Mouse (Mus musculus) frontal cortex, postnatal 10 days (tissue): Measurements from ENCODE around the gene Olfr652.
A peak's percentile ranks its signal among the peaks of the same experiment; 100 is the strongest.

Source experiments
- DNase-seq, 2 experiments: peaks; one replicate each; pipeline ENCODE4 v3.0.0; 2022; ENCODE audit warnings: low spot score in 2 of 2, mixed read lengths in 1 of 2

The Olfr652 gene

GRCm38 (mm10) chr7:104560601-104561000 lies at the start of gene Olfr652:
Gene Olfr652, plus strand, starts transcription at chr7:104560901.
- no peak for DNase-seq

DNA sequence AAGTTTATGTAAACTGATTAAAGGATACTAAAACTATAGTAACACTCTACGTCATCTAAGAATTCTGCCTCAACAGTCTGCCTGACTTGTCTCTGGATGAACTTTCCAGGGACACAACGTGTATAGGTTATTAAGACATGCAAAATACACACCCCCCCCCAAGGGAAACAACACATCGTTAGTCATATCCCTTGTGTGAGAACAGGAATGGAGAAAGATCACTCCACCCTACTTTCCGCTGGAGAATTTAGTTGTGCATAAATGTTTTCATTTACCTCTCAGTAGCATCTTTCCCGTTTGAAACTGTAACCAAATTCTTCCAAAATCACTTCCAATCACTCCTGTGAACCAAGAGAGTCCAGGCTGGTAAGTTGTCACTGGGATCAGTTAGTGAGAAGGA lies 10.9 kb upstream of the Olfr652 start, which contains the start of gene Olfr651:
Gene Olfr651 (plus strand): TSS at position 301 of the 400 bp plus-strand sequence.
- no peak for DNase-seq

DNA sequence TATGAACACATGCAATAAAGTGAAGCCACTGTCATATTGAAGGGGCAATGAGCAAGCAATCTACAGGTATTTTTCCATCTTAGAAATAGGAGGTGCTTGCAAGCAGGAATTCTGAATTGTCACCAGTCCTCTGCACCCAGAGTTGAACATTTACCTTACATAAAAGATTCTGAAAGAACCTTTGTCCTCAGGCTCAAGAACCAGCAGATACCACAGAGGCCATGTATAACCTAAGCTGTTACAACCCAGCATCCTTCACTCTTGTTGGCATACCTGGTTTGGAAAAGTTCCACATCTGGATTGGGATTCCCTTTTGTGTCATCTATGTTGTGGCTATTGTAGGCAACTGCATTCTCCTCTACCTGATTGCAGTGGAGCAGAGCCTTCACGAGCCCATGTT lies 8.0 kb upstream of the Olfr652 start:
- DNase-seq = no peak

- DNase-seq = no peak
These were observed 16.3 kb downstream of the Olfr652 start, which contains the start of gene Olfr653 for GRCm38 (mm10) chr7:104577014-104577413. Gene Olfr653, plus strand, starts transcription at chr7:104577314.

GRCm38 (mm10) chr7:104580846-104581245 lies 20.1 kb downstream of the Olfr652 start:
- no peak for DNase-seq

- no peak for DNase-seq
These were observed 20.7 kb downstream of the Olfr652 start for GRCm38 (mm10) chr7:104581429-104581828.

- DNase-seq = no peak
These were observed 26.0 kb downstream of the Olfr652 start, which contains the start of gene Olfr654 for GRCm38 (mm10) chr7:104586725-104587124. Gene Olfr654, plus strand, starts transcription at chr7:104587025.

- DNase-seq = no peak
These were observed 27.6 kb downstream of the Olfr652 start for GRCm38 (mm10) chr7:104588274-104588673.

DNA sequence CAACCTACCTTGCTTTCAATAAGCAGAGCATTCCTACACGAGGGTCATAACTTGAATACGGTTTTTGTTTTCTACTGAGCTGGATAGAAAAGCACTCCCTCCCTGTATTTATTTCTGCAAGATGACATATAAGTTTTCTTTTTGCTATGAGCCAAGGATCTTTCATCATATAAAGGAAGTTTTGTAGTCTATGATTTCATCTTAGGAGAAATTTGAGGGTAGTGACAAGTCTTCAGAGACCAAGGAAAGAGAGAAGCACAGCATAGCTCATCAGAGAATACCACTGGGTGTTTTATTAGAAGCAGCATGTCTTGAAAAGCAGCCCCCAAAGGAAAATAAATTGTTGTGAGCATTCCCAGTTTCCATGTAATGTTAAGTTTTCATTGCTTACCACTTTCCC lies 41.0 kb downstream of the Olfr652 start, which contains the start of gene Olfr655:
Gene Olfr655 (minus strand): TSS at position 101 of the 400 bp plus-strand sequence.
- no peak for DNase-seq

DNA sequence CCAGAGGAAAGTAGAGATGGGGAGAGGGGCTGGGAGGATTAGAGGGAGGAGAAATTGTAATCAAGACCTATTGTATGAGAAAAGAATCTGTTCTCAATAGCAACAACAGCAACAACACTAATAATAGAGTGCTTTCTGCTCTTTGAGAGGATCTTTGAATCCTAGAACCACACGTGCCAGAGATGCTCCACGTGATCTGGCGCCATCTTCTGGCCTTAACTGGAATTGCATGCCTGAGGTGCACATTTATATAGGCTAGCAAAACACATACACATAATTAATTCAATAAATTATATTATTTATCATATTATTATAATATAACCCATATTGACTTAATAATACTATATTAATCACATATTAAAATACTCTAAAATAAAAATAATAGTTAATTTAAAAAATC lies 42.5 kb downstream of the Olfr652 start:
- peak in 1 of 2 experiments; percentile 7 for DNase-seq

GRCm38 (mm10) chr7:104604727-104605126 lies 44.0 kb downstream of the Olfr652 start:
- DNase-seq = no peak

DNA sequence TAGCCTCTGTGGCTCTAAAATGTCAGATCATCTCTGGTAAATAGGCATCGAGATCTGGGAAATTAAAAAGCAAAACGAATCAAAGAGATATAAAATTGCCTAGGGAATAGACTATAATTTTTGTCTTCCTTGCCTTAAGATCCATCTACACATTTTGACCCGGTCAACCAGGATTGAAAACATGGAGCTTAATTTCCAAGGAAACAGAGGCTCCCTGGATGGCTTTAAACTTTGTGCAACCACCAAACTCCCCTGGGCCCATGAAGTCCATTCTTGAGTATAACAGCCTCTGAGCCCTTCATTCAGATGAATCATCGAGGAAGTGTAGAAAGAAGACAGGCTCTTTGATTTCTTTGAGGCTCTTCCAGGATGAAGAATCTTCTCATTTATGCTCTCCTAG lies 53.0 kb downstream of the Olfr652 start, which contains the start of gene Olfr656:
Gene Olfr656 (plus strand): TSS at position 301 of the 400 bp plus-strand sequence.
- no peak for DNase-seq
